Mouse (Mus musculus) monocyte, adult 5-6 weeks (primary cell): ENCODE measurements at regions not wholly inside any gene's neighbourhood (a gene's known extent, or its start where the extent isn't known, plus 50 kb on each side); places are given as distances from the start of the nearest gene placed in this dataset.

Experiments
- ATAC-seq: fragments of 153-309, 156-312 bp; replicated peaks from 2 replicates; pipeline ENCODE4 v1.8.0; 2017; ENCODE audit warnings: mild to moderate bottlenecking; ENCODE audit not compliant: low TSS enrichment, insufficient number of reproducible peaks, severe bottlenecking, poor library complexity, low FRiP score

GRCm38 (mm10) chr7:75063816-75064215 lies 245.2 kb downstream of the Sv2b start:
- ATAC-seq = no peak

DNA sequence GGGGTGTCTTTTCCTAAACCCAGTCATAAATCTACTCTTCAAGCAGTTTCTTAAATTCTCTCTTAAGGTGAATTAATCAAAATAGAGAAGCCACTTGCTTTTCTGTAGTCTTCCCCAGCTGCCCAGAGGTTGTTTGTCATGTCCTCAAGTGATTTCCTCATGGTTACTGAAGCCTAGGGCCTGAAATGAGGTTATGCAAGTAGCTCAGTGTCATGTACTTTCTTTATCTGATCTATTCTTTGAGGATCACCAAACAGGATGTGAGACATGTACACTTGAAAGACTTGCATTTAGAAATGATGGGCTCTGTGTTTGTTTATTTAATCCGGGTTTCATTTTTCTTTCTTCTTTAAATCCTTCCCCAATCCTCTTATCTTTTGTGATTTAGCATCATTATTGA lies 258.8 kb downstream of the Sv2b start:
- no peak for ATAC-seq

DNA sequence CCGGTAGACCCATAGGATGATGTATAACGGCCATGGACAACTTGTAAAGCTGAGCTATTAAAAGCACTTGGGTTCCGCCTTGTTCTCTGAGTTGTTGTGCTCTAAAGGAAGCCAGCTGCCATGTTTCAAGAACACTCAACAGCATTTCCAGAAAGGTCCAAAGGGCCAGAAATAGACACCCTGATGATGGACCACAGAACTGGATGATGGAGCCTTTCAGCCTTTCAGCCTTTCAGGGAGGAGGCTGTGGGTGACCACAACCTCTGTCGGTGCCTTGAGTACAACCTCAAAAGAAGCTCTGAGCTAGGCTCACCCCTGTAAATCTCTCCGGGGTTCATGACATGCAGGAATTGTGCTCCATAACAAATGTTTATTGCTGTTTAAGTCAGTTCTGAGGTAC lies 259.3 kb downstream of the Sv2b start:
- no peak for ATAC-seq

GRCm38 (mm10) chr7:75048822-75049221 lies 260.2 kb downstream of the Sv2b start:
- ATAC-seq = no peak

DNA sequence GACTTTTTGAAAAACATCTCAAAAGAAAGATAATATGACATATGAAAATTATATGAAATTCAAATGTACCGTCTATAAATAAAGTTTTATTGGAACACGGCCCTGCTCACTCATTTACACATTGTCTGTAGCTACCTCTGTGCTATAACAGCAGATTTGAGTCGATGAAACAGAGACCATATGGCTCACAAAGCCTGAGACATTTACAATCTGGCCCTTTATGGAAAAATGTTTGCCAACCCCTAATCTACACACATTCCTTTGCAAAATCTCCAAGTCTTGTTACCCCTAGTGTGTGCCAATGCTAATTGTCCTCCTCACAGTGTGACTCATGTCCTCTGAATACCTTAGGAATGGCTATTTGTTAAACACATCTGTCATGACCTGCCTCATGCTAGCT lies 261.2 kb downstream of the Sv2b start:
- ATAC-seq = no peak

- no peak for ATAC-seq
These were observed 268.2 kb downstream of the Sv2b start for GRCm38 (mm10) chr7:75040871-75041270.

DNA sequence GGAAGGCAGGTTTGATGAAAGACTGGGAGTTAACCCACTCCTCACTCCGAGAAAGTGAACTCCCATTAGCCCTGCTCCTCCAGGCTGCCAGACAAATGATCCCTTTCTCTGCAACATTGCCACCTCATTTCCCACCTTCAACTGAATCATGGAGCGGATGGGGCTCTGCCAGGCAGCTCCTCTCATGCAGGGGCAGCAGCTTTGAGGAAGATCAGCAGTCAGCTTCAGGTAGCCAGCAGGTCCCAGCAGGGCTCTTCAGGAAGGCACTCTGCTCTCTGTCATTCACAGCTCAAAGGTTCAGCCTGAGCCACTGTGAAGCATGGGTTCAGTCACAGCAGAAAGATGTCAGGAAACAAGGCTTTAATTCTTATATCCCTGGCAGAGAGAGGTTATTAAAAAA lies 282.9 kb downstream of the Sv2b start:
- no peak for ATAC-seq

DNA sequence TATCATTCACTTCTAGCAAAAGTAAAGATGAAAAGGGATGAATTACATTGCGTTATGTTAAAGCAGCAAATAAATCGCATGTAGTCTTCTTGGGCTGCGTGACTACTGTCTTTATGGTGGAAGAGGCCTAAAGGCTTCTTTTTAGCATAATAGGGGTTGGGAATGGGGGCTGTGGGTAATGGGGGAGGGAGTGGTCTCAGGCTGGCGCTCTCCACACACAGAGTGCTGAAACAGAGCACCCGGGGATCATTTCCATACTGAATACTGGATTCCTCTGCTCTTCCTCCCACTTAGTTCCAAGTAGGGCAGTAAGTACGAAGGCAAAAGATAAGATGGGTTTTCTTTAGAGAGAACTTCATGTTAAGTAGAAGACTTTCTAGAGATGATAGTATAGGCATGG lies 287.1 kb downstream of the Sv2b start:
- ATAC-seq = no peak

DNA sequence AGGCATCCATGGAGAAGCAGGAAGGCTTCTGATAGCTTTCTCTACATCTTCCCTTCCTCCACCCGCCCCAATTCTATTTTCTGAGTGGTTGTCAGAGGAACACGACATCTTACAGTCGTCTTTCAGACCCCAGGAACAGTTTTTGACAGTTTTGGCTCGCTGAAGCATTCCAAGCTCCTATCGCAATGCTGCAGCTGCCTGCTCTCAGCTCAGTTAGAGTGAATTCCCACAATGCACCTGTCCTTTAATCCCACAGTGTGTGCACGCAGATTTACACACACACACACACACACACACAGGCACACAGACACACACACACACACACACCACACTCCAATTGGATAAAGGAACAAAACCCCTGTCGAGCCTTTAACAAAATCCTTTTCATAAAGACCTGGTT lies 290.4 kb downstream of the Sv2b start:
- no peak for ATAC-seq

DNA sequence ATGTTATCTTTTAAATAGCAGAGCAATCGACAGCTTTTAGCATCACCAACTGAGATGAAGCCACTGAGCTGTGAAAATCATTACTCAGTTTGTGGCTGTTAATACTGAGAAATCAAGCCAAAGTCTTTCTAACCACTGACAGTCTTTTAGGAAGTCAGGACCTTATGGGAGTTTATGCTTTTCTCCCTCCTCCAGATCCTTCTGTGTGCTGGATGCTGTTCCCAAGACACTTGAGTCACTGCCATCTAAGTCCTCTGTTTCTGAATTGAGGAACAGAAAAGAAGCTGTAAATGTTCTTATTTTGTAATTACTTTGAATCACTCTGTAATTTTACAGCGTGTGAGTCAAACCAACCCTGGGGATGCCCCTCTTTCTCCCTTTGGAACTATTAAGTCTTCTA lies 300.6 kb downstream of the Sv2b start:
- no peak for ATAC-seq

DNA sequence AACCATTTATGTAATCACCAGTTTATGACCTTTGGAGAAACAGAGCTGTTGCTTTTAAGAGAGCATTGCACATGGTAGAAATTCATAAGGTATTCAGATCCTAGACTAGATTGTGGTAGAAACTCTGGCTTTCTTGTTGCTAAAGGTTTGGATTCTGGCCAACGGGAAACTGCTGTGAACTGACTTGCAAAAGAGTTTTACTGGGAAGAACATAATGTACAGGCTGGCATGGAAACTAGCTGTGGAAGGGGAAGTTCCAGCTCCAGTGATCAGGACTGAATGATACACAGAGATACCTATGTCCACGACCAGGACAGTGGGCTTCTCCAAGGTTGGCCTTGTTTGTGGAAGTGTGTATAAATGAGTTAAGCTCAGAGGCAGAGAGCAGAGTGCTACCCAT lies 318.9 kb downstream of the Sv2b start:
- no peak for ATAC-seq

GRCm38 (mm10) chr7:74979479-74979878 lies 329.6 kb downstream of the Sv2b start:
- no peak for ATAC-seq

DNA sequence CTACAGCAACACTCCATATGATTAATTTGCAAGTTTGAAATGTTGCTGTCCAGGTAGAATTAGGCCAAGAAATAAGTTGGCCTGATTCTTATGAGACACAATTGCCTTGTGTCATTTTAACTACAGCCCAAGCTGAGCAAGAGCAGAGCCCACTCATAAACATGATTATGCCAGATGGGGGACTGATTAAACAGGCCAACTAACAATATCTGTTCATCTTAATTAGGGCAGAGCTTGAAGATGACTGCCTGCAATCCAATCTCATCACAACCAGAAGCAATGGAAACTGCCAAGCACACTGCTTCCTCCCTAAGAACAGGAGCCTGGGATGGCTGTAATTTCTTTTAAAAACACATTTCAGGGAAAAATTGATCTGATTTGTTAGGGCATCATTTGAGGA lies 333.1 kb downstream of the Sv2b start:
- no peak for ATAC-seq

GRCm38 (mm10) chr7:74974448-74974847 lies 334.6 kb downstream of the Sv2b start:
- ATAC-seq = no peak

GRCm38 (mm10) chr7:74944421-74945098 lies 364.5 kb downstream of the Sv2b start:
- no peak for ATAC-seq

DNA sequence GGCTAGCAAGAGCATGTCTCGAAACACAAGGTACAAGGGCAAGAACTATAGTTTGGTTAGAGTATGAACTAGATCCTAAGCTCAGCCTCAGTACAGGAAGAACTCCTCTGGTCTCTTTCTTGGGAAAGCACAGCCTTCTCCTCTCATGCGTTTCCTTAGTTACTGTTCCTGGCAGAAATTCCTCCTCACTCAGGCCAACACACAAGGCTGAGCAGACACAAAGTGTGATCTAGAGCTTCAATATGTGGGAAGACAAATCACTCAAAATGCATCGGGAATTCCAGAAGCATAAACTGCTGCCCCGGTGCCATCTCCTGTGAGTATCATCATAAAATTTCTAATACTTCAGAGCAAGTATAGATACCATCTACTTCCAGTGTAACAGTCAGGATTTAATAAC lies 366.1 kb downstream of the Sv2b start:
- ATAC-seq = no peak

GRCm38 (mm10) chr7:74942146-74942545 lies 366.9 kb downstream of the Sv2b start:
- no peak for ATAC-seq

GRCm38 (mm10) chr7:74929142-74929829 lies 374.7 kb upstream of the Slco3a1 start:
- ATAC-seq = no peak

GRCm38 (mm10) chr7:74928226-74928927 lies 373.8 kb upstream of the Slco3a1 start:
- no peak for ATAC-seq

DNA sequence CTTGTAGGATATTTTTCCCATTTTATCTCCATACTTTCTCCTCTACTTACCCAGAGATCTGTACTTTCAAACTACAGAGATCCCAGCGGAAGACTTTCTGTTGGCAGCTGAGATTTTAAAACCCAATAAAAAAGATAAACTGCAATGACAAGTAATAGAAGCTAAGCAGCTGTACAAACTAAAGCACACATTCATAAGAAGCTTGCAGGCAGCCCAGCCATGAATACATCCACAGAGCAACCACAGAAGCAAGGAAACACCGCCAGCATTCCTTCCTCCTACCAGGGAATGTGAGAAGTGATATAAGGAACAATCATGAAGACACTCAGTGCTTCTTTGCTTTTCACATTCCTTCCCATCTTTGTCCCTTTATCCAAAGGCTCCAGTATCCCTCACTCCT lies 372.1 kb upstream of the Slco3a1 start:
- no peak for ATAC-seq
